Mouse (Mus musculus) lung, embryonic 14.5 days (tissue): ENCODE measurements around the gene Chn2. TPM values are rescaled to one million over a fixed set of nuclear protein-coding genes. Genes with fewer than 3 reads are reported as not detected.

ENCODE experiments used
- ATAC-seq: fragments of 200-750 bp; cut with Nextera tagmentation; 2 replicates; pipeline ENCODE4 v1.8.0; 2017; ENCODE audit warnings: mild to moderate bottlenecking, moderate TSS enrichment, moderate library complexity; ENCODE audit not compliant: insufficient read depth
- DNase-seq: peaks from one replicate; pipeline ENCODE4 v3.0.0-alpha.2; 2015
- H3K27ac ChIP-seq: fragments of 300-500 bp; sonication (generic); 2 replicates; pipeline ENCODE4 v1.5.1; 2014; ENCODE audit warnings: low read depth, mild to moderate bottlenecking, moderate library complexity
- H3K27me3 ChIP-seq: fragments of 300-500 bp; sonication (generic); 2 replicates; pipeline ENCODE4 v1.6.1; 2014; ENCODE audit warnings: low read length, control low read depth; ENCODE audit not compliant: insufficient read depth
- H3K36me3 ChIP-seq: fragments of 300-500 bp; sonication (generic); 2 replicates; pipeline ENCODE4 v1.6.1; 2014; ENCODE audit warnings: control low read depth; ENCODE audit not compliant: insufficient read depth
- H3K4me1 ChIP-seq: fragments of 300-500 bp; sonication (generic); 2 replicates; pipeline ENCODE4 v1.6.1; 2014; ENCODE audit warnings: antibody characterized with exemption, control low read depth; ENCODE audit not compliant: insufficient read depth
- H3K4me2 ChIP-seq: fragments of 300-500 bp; sonication (generic); 2 replicates; pipeline ENCODE4 v1.6.1; 2014; ENCODE audit warnings: mild to moderate bottlenecking
- H3K4me3 ChIP-seq: fragments of 300-500 bp; sonication (generic); 2 replicates; pipeline ENCODE4 v1.5.1; 2014; ENCODE audit warnings: low read depth, low read length
- H3K9ac ChIP-seq: fragments of 300-500 bp; sonication (generic); 2 replicates; pipeline ENCODE4 v1.6.1; 2014
- H3K9me3 ChIP-seq: fragments of 300-500 bp; sonication (generic); 2 replicates; pipeline ENCODE4 v1.6.1; 2016; ENCODE audit warnings: low read depth, low read length, control low read depth
- CTCF ChIP-seq: IDR thresholded peaks from 2 replicates; pipeline ENCODE4 v1.5.1; 2016; ENCODE audit warnings: antibody characterized with exemption, low read depth
- WGBS: fragments of 180-500 bp; shearing (Covaris S2); extraction: QIAGEN DNeasy Blood & Tissue Kit; methylation state at CpG from one replicate; pipeline ENCODE4 v1.1.7; 2014; 5-methylcytosine and 5-hydroxymethylcytosine counted together
- polyA plus RNA-seq: library from polyadenylated mRNA; unstranded; fragments of >200 nt; fragmentation: Nextera tagmentation; extraction: Ambion mirVana; gene quantifications from 2 replicates; pipeline ENCODE4 v1.2.1, GENCODE M21; 2014

The Chn2 gene
- polyA plus RNA-seq, 1 experiment from 2014 or later, result 18.1 TPM

DNA sequence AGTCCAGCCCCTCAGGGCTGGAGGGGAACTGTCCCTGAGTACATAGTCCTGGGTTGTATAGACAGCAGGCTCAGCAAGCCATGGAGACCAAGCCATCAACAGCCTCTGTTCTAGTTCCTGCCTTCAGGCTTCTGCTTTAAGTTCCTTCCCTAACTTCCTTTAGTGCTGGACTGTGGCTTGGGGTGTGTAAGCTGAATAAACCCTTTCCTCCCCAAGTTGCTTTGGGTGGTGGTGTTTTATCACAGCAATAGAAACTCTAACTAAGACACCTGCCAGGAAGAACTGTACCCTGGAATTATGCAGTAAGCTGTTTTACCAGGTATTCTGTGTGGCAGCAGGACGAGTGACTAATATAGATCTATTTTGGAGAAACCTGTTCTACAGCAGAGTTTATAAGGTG is 280.9 kb downstream of the Chn2 start:
- DNase-seq (no peak), ATAC-seq (no peak)
- H3K4me1 ChIP-seq, result no peaks in the 10 kb centered on the region
- H3K36me3 ChIP-seq, result no peaks in the 10 kb centered on the region
- TF ChIP-seq CTCF, result no peak
- H3K4me3 ChIP-seq, result no peak overlapping the region
- H3K9me3 ChIP-seq, result no peaks in the 10 kb centered on the region
- no peak overlapping the region for H3K4me2 ChIP-seq
- H3K9ac ChIP-seq, result no peak overlapping the region
- H3K27me3 ChIP-seq, result no peaks in the 10 kb centered on the region; the same call in 1 of the 2 replicates
- H3K27ac ChIP-seq, result no peak overlapping the region
- WGBS, result 76% methylated on average over 1 of the region's 1 CpGs

- DNase-seq (peak; percentile 47), ATAC-seq (no peak)
- TF ChIP-seq CTCF, result no peak
- peaks cover 6% of the 10 kb centered on the region; the same call in 1 of the 2 replicates for H3K4me1 ChIP-seq
- peak within 1 kb of the TSS; percentile 45 for H3K4me3 ChIP-seq
- no peaks in the 10 kb centered on the region for H3K36me3 ChIP-seq
- H3K27ac ChIP-seq, result no peak within 1 kb of the TSS
- no peaks in the 10 kb centered on the region for H3K9me3 ChIP-seq
- peaks cover 19% of the 10 kb centered on the region for H3K27me3 ChIP-seq
- H3K4me2 ChIP-seq, result peak within 1 kb of the TSS; percentile 76
- H3K9ac ChIP-seq, result no peak within 1 kb of the TSS
- 35% methylated on average over 3 of the region's 3 CpGs for WGBS
Observed at GRCm38 (mm10) chr6:54325246-54325885, 286.0 kb downstream of the Chn2 start, which contains the start of gene Prr15. Prr15 (plus strand) TSS chr6:54325835.

DNA sequence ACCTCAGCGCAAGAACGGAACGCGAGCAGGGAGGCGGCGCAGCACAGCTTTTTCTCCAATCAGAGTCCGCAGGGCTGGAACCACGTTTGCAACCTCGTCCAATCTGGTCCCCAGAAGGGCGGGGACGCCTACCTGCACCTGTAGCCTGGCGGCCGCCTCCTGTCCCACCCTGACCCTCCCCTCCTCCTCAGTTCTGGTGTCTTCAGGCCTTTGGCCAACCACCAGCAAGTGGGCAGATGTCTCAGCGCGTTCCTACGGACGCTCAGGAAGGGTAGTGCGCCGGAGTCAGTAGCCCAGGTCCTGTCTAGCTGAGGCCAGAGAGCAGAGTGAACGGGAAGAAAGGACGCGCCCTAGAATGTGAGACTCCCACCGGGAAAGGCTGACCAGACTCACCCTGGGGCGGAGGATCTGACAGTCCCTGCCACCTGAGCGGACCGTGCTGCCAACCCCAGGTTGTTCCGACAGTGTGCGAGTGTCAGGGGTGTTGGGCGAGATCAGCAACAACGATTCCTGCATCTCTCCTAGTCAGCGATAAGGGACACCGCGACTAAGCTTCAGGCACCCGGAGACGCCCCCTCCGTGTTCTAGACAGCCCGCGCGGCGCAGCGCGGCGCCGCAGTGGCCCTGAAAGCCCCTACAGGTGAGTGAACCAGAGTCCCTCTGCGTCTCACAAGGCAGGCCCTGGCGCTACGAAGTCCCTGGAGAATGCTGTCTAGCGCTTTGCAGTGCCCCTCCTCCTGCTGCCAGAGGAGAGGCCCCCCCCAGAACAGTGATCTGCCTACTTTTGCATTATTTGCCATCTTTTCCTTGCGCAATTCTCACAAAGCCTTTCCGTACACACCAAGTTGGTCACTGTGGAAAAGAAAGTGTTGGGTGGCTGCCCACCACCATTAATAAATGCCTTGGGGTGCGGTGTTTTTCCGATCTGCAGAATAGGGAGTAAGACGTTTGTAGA is 287.6 kb downstream of the Chn2 start:
- DNase-seq (peak; percentile 83), ATAC-seq (peak; percentile 85)
- Histone ChIP-seq H3K27me3 (peaks cover 19% of the 10 kb centered on the region), H3K27ac (no peak overlapping the region), H3K9me3 (no peaks in the 10 kb centered on the region), H3K9ac (peak overlapping the region; percentile 45), H3K4me1 (peaks cover 6% of the 10 kb centered on the region; the same call in 1 of the 2 replicates), H3K36me3 (no peaks in the 10 kb centered on the region), H3K4me3 (peak overlapping the region; percentile 45), H3K4me2 (peak overlapping the region; percentile 76)
- 1% methylated on average over 53 of the region's 53 CpGs for WGBS
- no peak for TF ChIP-seq CTCF

- under 1% methylated on average over 28 of the region's 28 CpGs for WGBS
- DNase-seq (peak; percentile 80), ATAC-seq (peak; percentile 50; the same call in 1 of the 2 replicates)
- Histone ChIP-seq H3K27me3 (peaks cover 19% of the 10 kb centered on the region), H3K4me2 (peak overlapping the region; percentile 76), H3K4me3 (peak overlapping the region; percentile 45), H3K36me3 (no peaks in the 10 kb centered on the region), H3K9me3 (no peaks in the 10 kb centered on the region), H3K4me1 (peaks cover 6% of the 10 kb centered on the region; the same call in 1 of the 2 replicates), H3K27ac (no peak overlapping the region), H3K9ac (peak overlapping the region; percentile 45)
- no peak for TF ChIP-seq CTCF
Observed at GRCm38 (mm10) chr6:54327626-54328003, 288.3 kb downstream of the Chn2 start.

DNA sequence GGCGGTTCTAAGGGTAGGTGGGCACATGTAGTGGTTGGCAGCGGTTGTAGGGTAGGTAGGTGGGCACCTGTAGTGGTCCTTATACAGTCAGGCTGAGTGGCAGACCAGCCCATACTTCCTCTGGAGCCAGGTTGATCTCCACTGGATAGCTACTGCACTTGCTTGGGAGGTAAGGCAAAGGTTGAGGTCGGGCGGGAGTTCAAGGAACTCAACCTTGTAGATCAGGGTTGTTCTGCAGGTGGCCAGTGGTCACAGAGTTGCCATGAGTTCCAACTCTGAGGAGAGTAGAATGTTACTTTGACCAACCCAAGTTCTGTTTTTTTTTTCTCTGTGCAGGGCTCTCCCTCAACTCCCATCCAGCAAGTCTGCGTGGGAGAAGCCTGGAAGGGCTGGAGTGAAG is 289.4 kb downstream of the Chn2 start:
- no peaks in the 10 kb centered on the region for H3K9me3 ChIP-seq
- 90% methylated on average over 5 of the region's 5 CpGs for WGBS
- peaks cover 22% of the 10 kb centered on the region for H3K27me3 ChIP-seq
- H3K4me3 ChIP-seq, result no peak overlapping the region
- ATAC-seq (no peak), DNase-seq (no peak)
- H3K4me1 ChIP-seq, result peaks cover 6% of the 10 kb centered on the region; the same call in 1 of the 2 replicates
- H3K36me3 ChIP-seq, result no peaks in the 10 kb centered on the region
- H3K27ac ChIP-seq, result no peak overlapping the region
- TF ChIP-seq CTCF, result no peak
- no peak overlapping the region for H3K4me2 ChIP-seq
- H3K9ac ChIP-seq, result no peak overlapping the region

GRCm38 (mm10) chr6:54329598-54329997 is 290.2 kb downstream of the Chn2 start:
- Histone ChIP-seq H3K9ac (no peak overlapping the region), H3K9me3 (no peaks in the 10 kb centered on the region), H3K4me3 (no peak overlapping the region), H3K4me1 (peaks cover 6% of the 10 kb centered on the region; the same call in 1 of the 2 replicates), H3K27ac (no peak overlapping the region), H3K27me3 (peaks cover 22% of the 10 kb centered on the region), H3K4me2 (no peak overlapping the region), H3K36me3 (no peaks in the 10 kb centered on the region)
- no peak for ATAC-seq
- no peak for DNase-seq
- no peak for TF ChIP-seq CTCF
- WGBS, result 72% methylated on average over 3 of the region's 3 CpGs

DNA sequence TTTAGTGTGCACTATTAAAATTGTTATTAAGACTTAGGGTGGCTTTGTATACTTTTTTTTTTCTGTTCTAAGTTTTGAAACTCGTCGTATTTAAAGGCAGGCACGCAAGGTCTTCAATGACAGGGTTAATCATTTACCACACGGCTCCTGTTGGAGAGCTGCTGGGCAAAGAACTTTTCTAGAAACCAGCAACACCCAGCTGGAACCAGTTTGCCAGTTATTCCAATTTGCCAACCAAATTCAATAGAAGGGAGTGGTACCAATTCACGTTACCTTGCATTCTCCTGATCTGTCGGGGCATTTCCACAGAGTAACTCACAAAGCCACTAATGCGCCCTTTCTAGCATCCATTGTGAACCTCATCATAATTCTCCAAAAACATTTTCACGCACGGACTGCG is 290.8 kb downstream of the Chn2 start:
- Histone ChIP-seq H3K27ac (no peak overlapping the region), H3K27me3 (peaks cover 22% of the 10 kb centered on the region), H3K4me2 (no peak overlapping the region), H3K4me3 (no peak overlapping the region), H3K4me1 (peaks cover 6% of the 10 kb centered on the region; the same call in 1 of the 2 replicates), H3K9ac (no peak overlapping the region), H3K9me3 (no peaks in the 10 kb centered on the region), H3K36me3 (no peaks in the 10 kb centered on the region)
- 82% methylated on average over 10 of the region's 10 CpGs for WGBS
- DNase-seq (peak; percentile 20), ATAC-seq (no peak)
- TF ChIP-seq CTCF, result no peak
